Mouse (Mus musculus) MEL (cell line): ENCODE results near the gene 6330409D20Rik.

Source experiments
- CTCF ChIP-seq, 3 experiments: IDR thresholded peaks in 2 of 3; conservative IDR thresholded peaks in 1 of 3; 2 replicates each; pipeline ENCODE4 v1.5.1; 2011 to 2012; ENCODE audit warnings: low read length in 3 of 3, low read depth in 2 of 3, mild to moderate bottlenecking in 2 of 3, improper control_type of control experiment in 1 of 3, inconsistent platforms in 1 of 3, mixed read lengths in 1 of 3, moderate library complexity in 1 of 3; ENCODE audit not compliant: control insufficient read depth in 1 of 3, insufficient read depth in 1 of 3, poor library complexity in 1 of 3, severe bottlenecking in 1 of 3
- HCFC1 ChIP-seq: IDR thresholded peaks from 2 replicates; pipeline ENCODE4 v1.6.1; 2012; ENCODE audit warnings: low read depth, mild to moderate bottlenecking, inconsistent platforms, low read length, improper control_type of control experiment, moderate library complexity
- MEF2A ChIP-seq: IDR thresholded peaks from 2 replicates; pipeline ENCODE4 v1.6.1; 2014; ENCODE audit warnings: low read depth, mild to moderate bottlenecking, inconsistent platforms, low read length, improper control_type of control experiment; ENCODE audit not compliant: poor library complexity, insufficient replicate concordance, severe bottlenecking; ENCODE audit errors: extremely low read depth
- POLR2A ChIP-seq, 2 experiments: IDR thresholded peaks; 2 replicates each; pipeline ENCODE4 v1.6.1; 2011 to 2012; ENCODE audit warnings: low read length in 2 of 2, mild to moderate bottlenecking in 2 of 2, control low read depth in 1 of 2, improper control_type of control experiment in 1 of 2, low read depth in 1 of 2, moderate library complexity in 1 of 2; ENCODE audit not compliant: control insufficient read depth in 1 of 2, insufficient read depth in 1 of 2, poor library complexity in 1 of 2
- SIN3A ChIP-seq: IDR thresholded peaks from 2 replicates; pipeline ENCODE4 v1.6.1; 2012; ENCODE audit warnings: low read length, improper control_type of control experiment, inconsistent platforms
- SMC3 ChIP-seq: IDR thresholded peaks from 2 replicates; pipeline ENCODE4 v1.6.1; 2011; ENCODE audit warnings: low read depth, low read length, improper control_type of control experiment
- TCF12 ChIP-seq: IDR thresholded peaks from 2 replicates; pipeline ENCODE4 v1.6.1; 2014; ENCODE audit warnings: low read depth, mild to moderate bottlenecking, inconsistent platforms, low read length, improper control_type of control experiment, moderate library complexity
- USF1 ChIP-seq: IDR thresholded peaks from 2 replicates; pipeline ENCODE4 v1.6.1; 2014; ENCODE audit warnings: low read depth, mild to moderate bottlenecking, inconsistent platforms, low read length, improper control_type of control experiment, moderate library complexity
- ZNF384 ChIP-seq: IDR thresholded peaks from 2 replicates; pipeline ENCODE4 v1.6.1; 2012; ENCODE audit warnings: low read depth, mild to moderate bottlenecking, inconsistent platforms, low read length, improper control_type of control experiment

DNA sequence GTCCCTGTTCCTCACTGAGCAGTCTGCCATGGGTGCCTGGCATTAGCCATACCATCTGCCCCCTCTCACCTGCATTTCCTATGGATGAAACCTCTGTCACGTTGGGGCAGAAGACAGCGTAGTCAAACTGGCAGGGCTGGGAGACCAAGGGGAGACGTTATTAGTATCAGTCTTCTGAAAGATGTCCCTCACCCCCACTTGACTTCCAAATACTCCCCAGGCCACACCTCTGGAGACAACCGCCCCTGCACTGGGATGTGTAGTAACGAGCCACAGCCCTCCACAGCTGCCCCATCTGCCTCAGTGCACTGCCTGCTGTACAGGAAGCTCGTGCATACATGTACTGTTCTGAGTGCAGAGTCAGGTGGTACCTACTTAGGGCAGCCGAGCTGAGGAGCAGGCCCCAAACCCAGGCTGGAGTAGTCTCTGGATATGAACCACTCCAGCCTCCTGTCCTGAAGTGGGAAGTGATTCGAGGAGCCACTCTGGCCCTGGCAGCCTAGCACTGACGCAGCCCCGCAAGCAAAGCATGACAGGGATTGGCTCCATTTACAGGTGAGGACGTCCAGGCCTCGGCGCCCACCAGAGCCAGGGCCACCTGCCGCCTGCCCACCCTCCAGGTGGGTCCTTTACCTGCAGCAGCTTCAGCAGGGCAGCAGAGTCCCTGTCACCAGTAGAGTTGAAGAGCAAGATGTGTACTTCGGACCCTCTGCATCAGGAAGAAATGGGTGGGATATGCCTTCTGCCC lies 56.0 kb downstream of the 6330409D20Rik start:
- TF ChIP-seq CTCF (IDR thresholded peaks at IDR 0.05 in 2 of 3, conservative IDR thresholded peaks at IDR 0.05 in 1 of 3; ENCODE audit: control insufficient read depth in 1 of 3, insufficient read depth in 1 of 3, low read depth in 2 of 3, low read length in 3 of 3, poor library complexity in 1 of 3, severe bottlenecking in 1 of 3) (no peak), ZNF384 (no peak), HCFC1 (no peak), MEF2A (no peak), SMC3 (no peak), TCF12 (no peak), USF1 (no peak), POLR2A (IDR thresholded peaks at IDR 0.05; ENCODE audit: control insufficient read depth in 1 of 2, insufficient read depth in 1 of 2, low read depth in 1 of 2, low read length in 2 of 2, poor library complexity in 1 of 2) (no peak), SIN3A (no peak)
